Mouse (Mus musculus) common myeloid progenitor, adult 5-6 weeks (primary cell): ENCODE data around the gene Lrfn4. TPM values are rescaled to one million over a fixed set of nuclear protein-coding genes. Genes with fewer than 3 reads are reported as not detected.
A peak's percentile ranks its signal among the peaks of the same experiment; 100 is the strongest.

Experiments used
- ATAC-seq: replicated peaks from 2 replicates; pipeline ENCODE4 v1.8.0; 2016; ENCODE audit warnings: low read depth, mild to moderate bottlenecking, moderate TSS enrichment, inconsistent platforms; ENCODE audit not compliant: poor library complexity, severe bottlenecking
- total RNA-seq: library from RNA; stranded (forward); fragments of 200-1000, 187-1606 nt; gene quantifications from 2 replicates; pipeline ENCODE4 v1.2.3, GENCODE M21; 2017

The Lrfn4 gene
- total RNA-seq: 2.6 and 2.9 TPM in 2 replicates

DNA sequence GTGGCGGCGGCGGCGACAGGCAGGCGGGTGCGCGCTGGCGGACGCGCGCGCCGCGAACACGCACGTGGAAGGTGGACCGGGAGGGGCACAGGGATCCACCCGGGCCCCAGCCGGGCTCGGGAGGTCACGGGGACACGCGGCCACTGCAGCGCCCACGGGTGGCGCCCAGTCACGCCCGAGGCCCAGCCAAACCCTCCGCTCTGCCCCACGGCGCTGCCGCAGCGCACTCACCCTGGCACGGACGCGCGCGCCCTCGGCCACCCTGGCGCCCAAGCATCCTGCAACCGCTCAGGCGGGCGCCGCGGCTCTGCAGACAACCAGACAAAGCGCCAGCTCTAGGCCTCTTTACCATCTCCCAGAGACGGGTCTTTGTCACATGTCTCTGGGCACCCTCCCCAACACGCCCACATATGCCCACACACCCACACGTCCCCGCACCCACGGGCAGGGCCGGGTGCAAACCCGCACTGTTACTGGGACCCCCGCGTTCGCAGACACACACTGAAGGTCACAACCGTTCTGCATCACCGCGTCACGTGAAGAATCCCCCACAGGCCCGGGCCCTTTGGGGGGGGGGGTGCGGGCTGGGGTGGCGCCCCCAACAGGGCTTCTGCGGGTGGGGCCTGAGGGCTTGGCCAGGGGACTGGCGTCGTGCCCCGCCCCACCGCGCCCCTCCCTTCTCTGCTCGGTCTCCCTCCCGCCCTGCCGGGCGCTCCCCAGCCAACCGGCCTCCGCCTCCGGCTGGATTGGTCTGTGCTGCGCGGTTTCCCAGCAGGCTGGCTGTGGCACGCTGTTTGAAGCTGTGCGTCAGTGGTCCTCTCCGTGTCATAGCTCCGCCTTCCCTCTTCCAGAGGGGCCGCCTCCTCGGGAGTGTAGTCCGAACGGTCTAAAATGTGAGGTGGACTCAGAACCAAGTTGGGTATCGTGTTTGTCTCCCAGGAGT lies at the start of gene Lrfn4:
Gene Lrfn4, minus strand, starts transcription at position 517 of the 943 bp plus-strand sequence.
- ATAC-seq: peak; percentile 90

DNA sequence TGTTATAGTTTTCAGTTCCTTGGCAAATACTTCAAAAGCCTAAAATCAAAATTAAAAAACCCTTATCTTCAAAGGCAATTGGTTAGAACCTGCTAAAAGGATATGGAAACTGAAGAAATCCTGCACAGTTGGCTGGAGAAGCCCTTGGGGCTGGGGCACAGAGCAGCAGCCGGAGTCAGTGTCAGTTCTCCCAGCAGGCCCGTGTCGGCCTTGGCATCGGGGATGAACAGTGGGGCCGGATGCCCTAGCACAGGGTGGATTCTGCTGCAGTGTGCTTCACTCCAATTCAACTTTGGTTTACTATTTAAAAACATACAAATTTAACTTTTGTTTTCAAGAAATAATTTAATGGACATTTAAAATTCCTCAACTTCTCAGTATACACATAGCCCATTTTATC lies 42.7 kb upstream of the Lrfn4 start:
- no peak for ATAC-seq

GRCm38 (mm10) chr19:4646917-4647492 lies 31.5 kb upstream of the Lrfn4 start:
- no peak for ATAC-seq

GRCm38 (mm10) chr19:4644271-4644670 lies 28.8 kb upstream of the Lrfn4 start:
- no peak for ATAC-seq

DNA sequence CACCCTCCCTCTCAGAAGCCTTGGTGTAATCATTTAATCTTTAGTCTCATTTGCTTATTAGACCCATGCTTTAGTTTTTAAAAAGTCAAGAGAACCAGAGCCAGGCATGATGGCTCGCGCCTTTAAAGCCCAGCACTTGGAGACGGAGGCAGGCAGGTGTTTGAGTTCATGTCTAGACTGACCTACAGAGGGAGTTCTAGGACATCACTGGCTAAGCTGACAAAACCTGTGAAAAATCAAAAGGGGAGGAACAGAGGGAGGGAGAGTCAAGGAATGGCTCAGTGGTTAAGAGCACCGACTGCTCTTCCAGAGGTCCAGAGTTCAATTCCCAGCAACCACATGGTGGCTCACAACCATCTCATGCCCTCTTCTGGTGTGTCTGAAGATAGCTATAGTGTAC lies 20.5 kb upstream of the Lrfn4 start:
- ATAC-seq: no peak

DNA sequence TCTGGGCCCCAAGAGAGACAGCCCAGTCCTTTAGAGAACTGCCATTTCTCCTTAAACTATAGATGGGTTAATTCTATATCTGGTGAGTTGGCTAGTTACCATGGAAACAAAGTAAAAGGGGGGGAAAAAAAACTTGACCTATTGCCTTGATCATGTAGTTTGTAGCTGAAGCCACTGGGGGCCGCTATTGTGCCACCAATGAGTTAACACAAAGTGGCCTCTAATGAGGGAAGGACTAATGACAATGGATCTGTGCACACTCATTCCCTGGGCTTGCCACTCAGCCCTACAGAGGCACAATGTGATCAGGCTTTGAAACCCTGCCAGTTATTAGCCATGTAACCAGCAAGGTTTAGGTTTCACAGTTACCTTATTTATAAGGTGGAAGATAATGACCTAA lies 13.4 kb upstream of the Lrfn4 start:
- peak; percentile 64 for ATAC-seq

GRCm38 (mm10) chr19:4625829-4626535 lies 10.5 kb upstream of the Lrfn4 start:
- ATAC-seq: peak; percentile 42; the same call in 1 of the 2 replicates

GRCm38 (mm10) chr19:4625179-4625828 lies 9.8 kb upstream of the Lrfn4 start, which contains the start of gene Rce1:
Gene Rce1 (minus strand): TSS chr19:4625641.
- peak; percentile 74 for ATAC-seq

- ATAC-seq: peak; percentile 6; the same call in 1 of the 2 replicates
Measured at GRCm38 (mm10) chr19:4624406-4625178, 9.1 kb upstream of the Lrfn4 start.

DNA sequence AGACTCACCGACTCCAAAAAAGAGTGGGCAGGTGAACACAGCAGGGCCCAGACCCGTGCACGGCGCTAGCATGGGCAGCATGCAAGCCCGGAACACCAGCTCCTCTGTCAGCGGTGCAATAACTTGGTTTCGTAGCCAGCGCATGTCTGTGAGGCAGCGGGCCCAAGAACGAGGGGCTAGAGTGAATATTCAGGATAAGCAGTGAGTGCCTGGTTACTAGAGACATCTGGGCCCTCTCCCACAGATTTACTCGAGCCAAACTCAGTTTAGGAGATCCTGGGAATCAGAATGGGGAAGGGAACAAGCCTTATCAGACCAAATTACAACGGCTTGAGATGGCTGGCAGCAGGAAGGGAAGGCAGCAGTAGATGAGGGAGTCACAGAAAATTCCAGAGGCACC lies 8.5 kb upstream of the Lrfn4 start:
- no peak for ATAC-seq

DNA sequence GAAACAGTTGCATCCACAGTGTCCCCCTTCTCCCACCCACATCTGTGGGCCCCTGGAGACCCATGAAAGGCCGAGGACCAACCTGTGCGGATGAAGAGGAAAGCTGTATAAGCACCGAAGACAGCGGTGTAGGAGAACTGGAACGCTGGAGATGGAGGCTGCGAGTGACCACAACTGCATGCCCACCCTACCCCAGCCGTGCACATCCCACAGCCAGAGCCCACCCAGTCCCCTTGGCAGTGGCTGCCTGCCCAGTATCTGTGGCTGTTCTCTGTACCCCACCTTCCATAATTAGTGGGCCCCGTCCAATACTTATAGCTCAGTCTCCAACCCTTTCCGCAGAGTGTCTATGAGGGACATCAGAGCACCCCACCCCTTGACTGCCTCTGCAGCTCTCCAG lies 8.0 kb upstream of the Lrfn4 start:
- ATAC-seq: no peak

GRCm38 (mm10) chr19:4622780-4623179 lies 7.3 kb upstream of the Lrfn4 start:
- ATAC-seq: no peak

- ATAC-seq: no peak
Measured at GRCm38 (mm10) chr19:4620721-4621120, 5.3 kb upstream of the Lrfn4 start.

DNA sequence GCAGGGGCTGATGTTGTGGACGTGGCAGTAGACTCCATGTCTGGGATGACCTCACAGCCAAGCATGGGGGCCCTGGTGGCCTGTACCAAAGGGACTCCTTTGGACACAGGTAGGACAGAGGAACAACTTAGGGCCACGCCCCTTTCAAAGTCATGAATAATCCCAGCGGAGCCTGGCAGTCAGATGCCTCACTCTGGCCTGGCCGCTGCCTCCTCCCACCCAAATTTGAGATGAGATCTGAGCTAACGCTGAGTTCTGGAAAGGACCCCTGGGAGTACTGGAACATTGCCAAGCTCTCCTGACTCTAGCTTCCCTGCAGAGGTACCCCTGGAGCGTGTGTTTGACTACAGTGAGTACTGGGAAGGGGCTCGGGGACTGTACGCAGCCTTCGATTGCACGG lies 4.0 kb upstream of the Lrfn4 start:
- no peak for ATAC-seq

- ATAC-seq: no peak
Measured at GRCm38 (mm10) chr19:4618183-4618582, 2.7 kb upstream of the Lrfn4 start.

DNA sequence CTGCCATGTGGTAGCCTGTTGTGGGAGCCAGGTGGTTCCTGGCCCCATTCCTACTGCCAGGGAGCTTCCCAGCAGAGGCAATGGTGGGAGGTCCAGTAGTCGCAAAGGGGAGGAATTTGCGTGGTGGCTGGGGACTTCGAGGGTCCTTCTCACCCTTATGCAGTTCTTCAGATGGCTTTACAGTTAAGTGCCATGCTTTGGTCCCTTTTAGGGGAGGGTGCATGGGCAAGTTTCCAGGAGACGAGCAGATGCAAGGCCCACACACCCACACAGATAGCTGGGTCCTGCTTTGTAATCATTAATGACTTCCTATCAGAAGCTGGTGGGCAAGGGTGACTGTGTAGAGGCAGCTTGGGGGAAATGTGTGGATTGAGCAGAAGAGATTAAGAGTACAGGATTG lies 1.1 kb upstream of the Lrfn4 start:
- ATAC-seq: no peak

GRCm38 (mm10) chr19:4614305-4615150 lies 939 bp downstream of the Lrfn4 start:
- ATAC-seq: no peak

- no peak for ATAC-seq
Measured at GRCm38 (mm10) chr19:4613464-4614304, 1.8 kb downstream of the Lrfn4 start.
